Mouse (Mus musculus) myocyte (in vitro differentiated cells): ENCODE data around the gene Nod1.
A peak's percentile ranks its signal among the peaks of the same experiment; 100 is the strongest.

Experiments
- E2F4 ChIP-seq: IDR thresholded peaks from one replicate; pipeline ENCODE4 v1.6.1; 2011; ENCODE audit warnings: mild to moderate bottlenecking, control low read depth, moderate library complexity; ENCODE audit not compliant: insufficient read depth
- MAX ChIP-seq: IDR thresholded peaks from one replicate; pipeline ENCODE4 v1.6.1; 2011; ENCODE audit warnings: low read depth, mild to moderate bottlenecking, control low read depth
- MYOD1 ChIP-seq, 3 experiments: IDR thresholded peaks; one replicate each; pipeline ENCODE4 v1.6.1; 2011; ENCODE audit warnings: control low read depth in 2 of 3, low read depth in 2 of 3, mild to moderate bottlenecking in 2 of 3, moderate library complexity in 1 of 3; ENCODE audit not compliant: insufficient read length in 2 of 3, control insufficient read depth in 1 of 3
- MYOG ChIP-seq, 3 experiments: IDR thresholded peaks; one replicate each; pipeline ENCODE4 v1.6.1; 2011; ENCODE audit warnings: control low read depth in 2 of 3, low read depth in 2 of 3, mild to moderate bottlenecking in 2 of 3; ENCODE audit not compliant: insufficient read length in 2 of 3, control insufficient read depth in 1 of 3, insufficient read depth in 1 of 3
- POLR2A ChIP-seq: IDR thresholded peaks from one replicate; pipeline ENCODE4 v1.6.1; 2011; ENCODE audit warnings: low read depth, mild to moderate bottlenecking, control low read depth, moderate library complexity; ENCODE audit not compliant: insufficient read length
- POLR2AphosphoS2 ChIP-seq: IDR thresholded peaks from one replicate; pipeline ENCODE4 v1.6.1; 2011; ENCODE audit warnings: low read depth, control low read depth; ENCODE audit not compliant: insufficient read length
- TCF12 ChIP-seq: IDR thresholded peaks from one replicate; pipeline ENCODE4 v1.6.1; 2011; ENCODE audit warnings: mild to moderate bottlenecking, control low read depth; ENCODE audit not compliant: poor library complexity, insufficient read depth, severe bottlenecking
- USF1 ChIP-seq: IDR thresholded peaks from one replicate; pipeline ENCODE4 v1.6.1; 2011; ENCODE audit warnings: low read depth, mild to moderate bottlenecking, control low read depth, moderate library complexity

- TF ChIP-seq POLR2A = peak; percentile 79
- TF ChIP-seq E2F4 = no peak
- no peak for TF ChIP-seq TCF12
- TF ChIP-seq USF1 = no peak
- peak in 2 of 3 experiments; percentile 69 to 74 for TF ChIP-seq MYOG (IDR thresholded peaks at IDR 0.05; ENCODE audit: control insufficient read depth in 1 of 3, insufficient read depth in 1 of 3, insufficient read length in 2 of 3, low read depth in 2 of 3)
- TF ChIP-seq POLR2AphosphoS2 = peak; percentile 52
- peak in 2 of 3 experiments; percentile 30 to 70 for TF ChIP-seq MYOD1 (IDR thresholded peaks at IDR 0.05; ENCODE audit: control insufficient read depth in 1 of 3, insufficient read length in 2 of 3, low read depth in 2 of 3)
- TF ChIP-seq MAX = no peak
Measured at GRCm38 (mm10) chr6:54972111-54972928, at the start of gene Nod1.
